Comparison of ENCODE assay signal across 9 mouse cellular contexts in the genomic region with DNA sequence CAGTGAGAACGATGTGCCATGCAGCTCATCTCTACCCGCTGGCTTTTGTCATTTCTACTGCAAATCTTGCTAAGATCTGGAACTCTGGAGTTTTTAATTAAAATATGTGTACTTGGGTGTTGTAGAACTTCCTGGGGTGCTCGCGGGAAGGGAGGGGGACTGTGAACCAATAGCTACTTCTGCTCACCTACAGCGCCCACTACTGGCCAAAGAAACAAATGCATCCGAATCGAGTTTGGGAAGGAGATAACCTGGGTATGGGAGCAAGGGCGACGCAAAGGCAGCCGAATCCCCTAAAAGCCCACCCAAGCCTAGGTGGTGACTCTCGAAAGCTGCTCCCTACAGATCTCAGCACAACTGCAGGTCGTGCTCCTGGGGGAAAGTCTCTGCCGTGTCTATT.
DNase-seq lines count a peak whose midpoint lies in the region; ATAC-seq and TF ChIP-seq lines count a peak whose summit lies in the region.
"Had no signal": no experiment of that assay in that cellular context is flagged by ENCODE, and none has a peak within 500 bp of the region (broad histone marks: within the 10 kb centered on the region; RNA-seq: fewer than 3 reads in every experiment).

No protein-coding gene starts in this region.

- no peak for ATAC-seq in heart, embryonic 15.5 days (replicated peaks; ENCODE audit: insufficient number of reproducible peaks, insufficient read depth, low FRiP score, low read depth)
- 0 out of 2 replicates have a peak, but pooled peaks have one; percentile 13 for ATAC-seq in hindbrain, embryonic 15.5 days (ENCODE audit: low FRiP score, low read depth)

- H3K4me2 ChIP-seq in heart, embryonic 15.5 days: peak overlapping the region; percentile 41
- peak overlapping the region; percentile 29 for H3K4me2 ChIP-seq in hindbrain, embryonic 15.5 days
- H3K4me2 ChIP-seq: limb, embryonic 15.5 days had no signal

- H3K4me3 ChIP-seq in heart, embryonic 15.5 days: no peak overlapping the region
- no peak overlapping the region for H3K4me3 ChIP-seq in heart, embryonic 10.5 days
- no peak overlapping the region for H3K4me3 ChIP-seq in thymus, adult 2 months (ENCODE audit: control insufficient read depth, insufficient read depth, low read length)
- H3K4me3 ChIP-seq in hindbrain, embryonic 15.5 days: no peak overlapping the region
- H3K4me3 ChIP-seq in lung, adult 2 months (replicated peaks; ENCODE audit: extremely low read depth, low read depth, low read length): no peak overlapping the region
- H3K4me3 ChIP-seq: limb, embryonic 15.5 days had no signal

- H3K36me3 ChIP-seq in heart, embryonic 15.5 days: no peaks in the 10 kb centered on the region
- H3K36me3 ChIP-seq in heart, embryonic 10.5 days: no peaks in the 10 kb centered on the region
- no peaks in the 10 kb centered on the region for H3K36me3 ChIP-seq in thymus, adult 2 months (ENCODE audit: control insufficient read depth, insufficient read depth, low read length)
- no peaks in the 10 kb centered on the region for H3K36me3 ChIP-seq in hindbrain, embryonic 15.5 days
- H3K36me3 ChIP-seq: limb, embryonic 15.5 days had no signal

- no peak for DNase-seq in heart, embryonic 10.5 days (ENCODE audit: low spot score)
- peak; percentile 10 for DNase-seq in thymus, adult 2 months
- DNase-seq in thymus, postnatal 0 days (ENCODE audit: low spot score): no peak
- DNase-seq in retina, embryonic 14.5 days (ENCODE audit: low spot score): peak; percentile 30
- DNase-seq in spleen, postnatal 36 days (ENCODE audit: low spot score in 2 of 2): no peak
- DNase-seq in lung, adult 2 months: no peak

- peaks cover 8% of the 10 kb centered on the region for H3K4me1 ChIP-seq in heart, embryonic 15.5 days (replicated peaks)
- H3K4me1 ChIP-seq in heart, embryonic 10.5 days: peaks cover 6% of the 10 kb centered on the region; the same call in 1 of the 2 replicates
- no peaks in the 10 kb centered on the region for H3K4me1 ChIP-seq in thymus, adult 2 months (replicated peaks; ENCODE audit: control insufficient read depth, insufficient read depth, low read length)
- H3K4me1 ChIP-seq in hindbrain, embryonic 15.5 days (replicated peaks): peaks cover 13% of the 10 kb centered on the region
- H3K4me1 ChIP-seq in lung, adult 2 months (ENCODE audit: control insufficient read depth, insufficient read depth, low read length): no peaks in the 10 kb centered on the region

- TF ChIP-seq POLR2A in thymus, adult 2 months (IDR thresholded peaks at IDR 0.05; ENCODE audit: control insufficient read depth, extremely low read depth, insufficient read depth, low read length, poor library complexity): no peak
- no peak for TF ChIP-seq POLR2A in lung, adult 2 months (IDR thresholded peaks at IDR 0.05; ENCODE audit: borderline replicate concordance, extremely low read depth, low read depth, low read length)

- no peak for TF ChIP-seq CTCF in thymus, adult 2 months (IDR thresholded peaks at IDR 0.05; ENCODE audit: borderline replicate concordance, control insufficient read depth, extremely low read depth, insufficient read depth, low read length, poor library complexity)
- no peak for TF ChIP-seq CTCF in lung, adult 2 months (IDR thresholded peaks at IDR 0.05; ENCODE audit: insufficient read depth, low read length)

- no peak overlapping the region for H3K27ac ChIP-seq in heart, embryonic 15.5 days
- no peak overlapping the region for H3K27ac ChIP-seq in heart, embryonic 10.5 days
- no peak overlapping the region for H3K27ac ChIP-seq in thymus, adult 2 months (ENCODE audit: control insufficient read depth, insufficient read depth, low read length)
- peak overlapping the region; percentile 18 for H3K27ac ChIP-seq in hindbrain, embryonic 15.5 days (replicated peaks)
- H3K27ac ChIP-seq: limb, embryonic 15.5 days had no signal

- no peaks in the 10 kb centered on the region for H3K27me3 ChIP-seq in heart, embryonic 15.5 days
- peaks cover 18% of the 10 kb centered on the region; the same call in 1 of the 2 replicates for H3K27me3 ChIP-seq in heart, embryonic 10.5 days (ENCODE audit: insufficient read depth, poor library complexity, severe bottlenecking)
- H3K27me3 ChIP-seq in thymus, adult 2 months (ENCODE audit: control insufficient read depth, insufficient read depth, low read length): no peaks in the 10 kb centered on the region
- H3K27me3 ChIP-seq in hindbrain, embryonic 15.5 days: 0 out of 2 replicates have a peak, but pooled peaks cover 9% of the 10 kb centered on the region
- H3K27me3 ChIP-seq: limb, embryonic 15.5 days had no signal

- H3K9ac ChIP-seq in heart, embryonic 15.5 days: no peak overlapping the region
- no peak overlapping the region for H3K9ac ChIP-seq in hindbrain, embryonic 15.5 days
- H3K9ac ChIP-seq: limb, embryonic 15.5 days had no signal

- no peaks in the 10 kb centered on the region for H3K9me3 ChIP-seq in heart, embryonic 15.5 days (replicated peaks)
- no peaks in the 10 kb centered on the region for H3K9me3 ChIP-seq in heart, embryonic 10.5 days
- H3K9me3 ChIP-seq in hindbrain, embryonic 15.5 days: no peaks in the 10 kb centered on the region
- H3K9me3 ChIP-seq: limb, embryonic 15.5 days had no signal

- 33% methylated on average over 13 of the region's 13 CpGs for WGBS in heart, embryonic 15.5 days
- 33% methylated on average over 13 of the region's 13 CpGs for WGBS in heart, embryonic 10.5 days
- WGBS in thymus, adult 2 months: 89% methylated on average over 13 of the region's 13 CpGs
- 45% methylated on average over 13 of the region's 13 CpGs for WGBS in hindbrain, embryonic 15.5 days
- 44% methylated on average over 13 of the region's 13 CpGs for WGBS in lung, adult 2 months

Comparison
In these comparisons a context has a peak if more than half of its experiments do, and no peak if none do; other contexts are left out.
1. DNase-seq: peak in thymus, adult 2 months (single experiment) and retina, embryonic 14.5 days (single experiment); none in heart, embryonic 10.5 days (single experiment), thymus, postnatal 0 days (single experiment), spleen, postnatal 36 days (0 of 2) and lung, adult 2 months (single experiment).